Mouse (Mus musculus) forebrain, embryonic 14.5 days (tissue): Measurements from ENCODE around the gene Ttc7. TPM values are rescaled to one million over a fixed set of nuclear protein-coding genes. Genes with fewer than 3 reads are reported as not detected.

Source experiments
- ATAC-seq: fragments of 200-750 bp; cut with Nextera tagmentation; 2 replicates; pipeline ENCODE4 v1.8.0; 2017; ENCODE audit warnings: mild to moderate bottlenecking, moderate library complexity
- DNase-seq: peaks from one replicate; pipeline ENCODE4 v3.0.0-alpha.2; 2015; ENCODE audit warnings: low spot score
- H3K27ac ChIP-seq: fragments of 300-500 bp; sonication (generic); 2 replicates; pipeline ENCODE4 v1.5.1; 2014; ENCODE audit warnings: low read depth, mild to moderate bottlenecking, control low read depth, low read length, moderate library complexity
- H3K27me3 ChIP-seq: fragments of 300-500 bp; sonication (generic); replicated peaks from 2 replicates; pipeline ENCODE4 v1.6.1; 2014; ENCODE audit warnings: low read length, control low read depth, mixed read lengths; ENCODE audit not compliant: control insufficient read depth, insufficient read depth
- H3K36me3 ChIP-seq: fragments of 300-500 bp; sonication (generic); 2 replicates; pipeline ENCODE4 v1.6.1; 2014; ENCODE audit warnings: low read length, control low read depth; ENCODE audit not compliant: control insufficient read depth, insufficient read depth
- H3K4me1 ChIP-seq: fragments of 300-500 bp; sonication (generic); 2 replicates; pipeline ENCODE4 v1.6.1; 2014; ENCODE audit warnings: antibody characterized with exemption, low read length, control low read depth; ENCODE audit not compliant: control insufficient read depth, insufficient read depth
- H3K4me2 ChIP-seq: fragments of 300-500 bp; sonication (generic); 2 replicates; pipeline ENCODE4 v1.6.1; 2014; ENCODE audit warnings: mild to moderate bottlenecking, control low read depth, low read length
- H3K4me3 ChIP-seq: fragments of 300-500 bp; sonication (generic); 2 replicates; pipeline ENCODE4 v1.5.1; 2014; ENCODE audit warnings: low read depth, low read length, control low read depth
- H3K9ac ChIP-seq: fragments of 300-500 bp; sonication (generic); 2 replicates; pipeline ENCODE4 v1.6.1; 2014; ENCODE audit warnings: mild to moderate bottlenecking, low read length, control low read depth, moderate library complexity
- H3K9me3 ChIP-seq: fragments of 300-500 bp; sonication (generic); replicated peaks from 2 replicates; pipeline ENCODE4 v1.6.1; 2016; ENCODE audit warnings: low read length, control low read depth, mixed read lengths; ENCODE audit not compliant: control insufficient read depth
- WGBS: fragments of 180-500 bp; shearing (Covaris S2); extraction: QIAGEN DNeasy Blood & Tissue Kit; methylation state at CpG from one replicate; pipeline ENCODE4 v1.1.7; 2014; 5-methylcytosine and 5-hydroxymethylcytosine counted together
- polyA plus RNA-seq: library from polyadenylated mRNA; unstranded; fragments of >200 nt; fragmentation: Nextera tagmentation; extraction: Ambion mirVana; gene quantifications from 2 replicates; pipeline ENCODE4 v1.2.1, GENCODE M21; 2014

The Ttc7 gene
- polyA plus RNA-seq, 1 experiment from 2014 or later, result 4.8 TPM

DNA sequence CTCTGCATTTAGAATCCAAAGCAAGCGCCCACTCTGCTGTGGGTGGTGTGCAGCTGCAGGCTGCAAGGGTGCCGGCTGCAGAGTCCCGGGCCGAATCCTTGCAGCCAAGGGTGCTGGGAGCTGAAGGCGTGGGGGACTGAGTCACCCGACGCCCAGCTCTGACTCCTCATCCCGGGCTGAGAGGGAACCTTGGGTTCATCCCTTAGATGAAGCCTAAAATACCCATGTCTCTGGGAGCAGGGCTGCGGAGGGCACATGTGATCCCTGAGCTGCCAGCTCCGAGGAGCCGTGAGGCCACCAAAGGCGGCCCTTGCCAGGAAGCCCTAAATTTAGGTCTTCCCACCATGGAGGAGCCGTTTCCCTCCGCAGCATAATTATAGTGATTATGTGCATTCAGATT, 52.5 kb downstream of the Ttc7 start:
- H3K36me3 ChIP-seq, result no peaks in the 10 kb centered on the region
- H3K9ac ChIP-seq, result no peak overlapping the region
- H3K4me3 ChIP-seq, result no peak overlapping the region
- no peak overlapping the region for H3K27ac ChIP-seq
- peaks cover 27% of the 10 kb centered on the region for H3K4me1 ChIP-seq
- no peak for ATAC-seq
- H3K4me2 ChIP-seq, result no peak overlapping the region
- H3K27me3 ChIP-seq, result no peaks in the 10 kb centered on the region
- 91% methylated on average over 14 of the region's 14 CpGs for WGBS
- no peaks in the 10 kb centered on the region for H3K9me3 ChIP-seq
- DNase-seq, result no peak

GRCm38 (mm10) chr17:87335727-87336126, 53.0 kb downstream of the Ttc7 start:
- Histone ChIP-seq H3K9me3 (no peaks in the 10 kb centered on the region), H3K4me3 (no peak overlapping the region), H3K4me2 (no peak overlapping the region), H3K9ac (no peak overlapping the region), H3K27ac (no peak overlapping the region), H3K27me3 (no peaks in the 10 kb centered on the region), H3K36me3 (no peaks in the 10 kb centered on the region), H3K4me1 (peaks cover 21% of the 10 kb centered on the region)
- WGBS, result 79% methylated on average over 2 of the region's 2 CpGs
- DNase-seq (no peak), ATAC-seq (no peak)

DNA sequence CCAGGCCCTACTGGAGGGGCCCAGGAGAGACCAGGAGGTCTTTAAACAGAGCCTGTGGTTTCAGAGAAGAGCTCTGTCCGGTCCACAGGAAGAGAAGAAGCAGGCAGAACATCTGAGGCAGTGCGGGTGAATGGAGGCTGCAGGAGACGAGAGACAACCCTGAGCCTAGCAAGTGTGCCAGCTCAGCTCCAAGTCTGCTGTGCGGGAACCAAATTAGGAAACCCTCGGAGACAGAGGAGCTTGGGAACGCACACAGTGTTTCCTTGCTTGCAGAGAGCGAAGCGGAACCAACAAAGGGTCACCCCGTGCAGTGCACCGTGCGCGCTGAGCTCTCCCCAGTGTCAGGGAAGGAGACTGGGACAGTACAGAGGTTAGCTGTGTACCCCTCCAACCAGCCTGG, 54.2 kb downstream of the Ttc7 start:
- Histone ChIP-seq H3K36me3 (no peaks in the 10 kb centered on the region), H3K9ac (no peak overlapping the region), H3K27me3 (no peaks in the 10 kb centered on the region), H3K9me3 (no peaks in the 10 kb centered on the region), H3K4me1 (peaks cover 9% of the 10 kb centered on the region), H3K27ac (no peak overlapping the region), H3K4me2 (no peak overlapping the region), H3K4me3 (no peak overlapping the region)
- DNase-seq, result no peak
- ATAC-seq, result no peak
- WGBS, result 85% methylated on average over 12 of the region's 12 CpGs

- H3K9ac ChIP-seq, result no peak overlapping the region
- H3K36me3 ChIP-seq, result no peaks in the 10 kb centered on the region
- no peaks in the 10 kb centered on the region for H3K9me3 ChIP-seq
- no peak overlapping the region for H3K27ac ChIP-seq
- H3K27me3 ChIP-seq, result no peaks in the 10 kb centered on the region
- H3K4me1 ChIP-seq, result peaks cover 1% of the 10 kb centered on the region
- ATAC-seq, result no peak
- no peak overlapping the region for H3K4me3 ChIP-seq
- no peak overlapping the region for H3K4me2 ChIP-seq
- 85% methylated on average over 7 of the region's 7 CpGs for WGBS
- DNase-seq, result no peak
These were observed 55.0 kb downstream of the Ttc7 start for GRCm38 (mm10) chr17:87337683-87338082.

DNA sequence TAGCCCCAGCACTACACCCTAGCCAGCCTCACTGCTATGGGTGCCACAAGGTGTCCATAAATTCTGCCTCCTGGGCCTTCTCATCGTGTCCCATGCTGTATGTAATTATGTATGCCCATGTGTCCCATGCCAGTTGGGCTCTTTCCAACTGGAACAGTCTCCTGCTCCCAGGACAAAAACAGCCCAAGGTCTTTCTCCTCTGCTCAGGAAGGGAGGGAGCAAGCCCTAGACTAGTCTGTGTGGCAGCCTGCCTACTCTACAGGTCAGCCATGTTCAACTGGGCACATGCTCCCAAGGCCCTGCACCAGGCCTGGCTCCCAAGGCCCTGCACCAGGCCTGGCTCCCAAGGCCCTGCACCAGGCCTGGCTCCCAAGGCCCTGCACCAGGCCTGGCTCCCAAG, 56.4 kb downstream of the Ttc7 start:
- H3K4me3 ChIP-seq, result no peak overlapping the region
- 82% methylated on average over 1 of the region's 1 CpGs for WGBS
- no peak for DNase-seq

DNA sequence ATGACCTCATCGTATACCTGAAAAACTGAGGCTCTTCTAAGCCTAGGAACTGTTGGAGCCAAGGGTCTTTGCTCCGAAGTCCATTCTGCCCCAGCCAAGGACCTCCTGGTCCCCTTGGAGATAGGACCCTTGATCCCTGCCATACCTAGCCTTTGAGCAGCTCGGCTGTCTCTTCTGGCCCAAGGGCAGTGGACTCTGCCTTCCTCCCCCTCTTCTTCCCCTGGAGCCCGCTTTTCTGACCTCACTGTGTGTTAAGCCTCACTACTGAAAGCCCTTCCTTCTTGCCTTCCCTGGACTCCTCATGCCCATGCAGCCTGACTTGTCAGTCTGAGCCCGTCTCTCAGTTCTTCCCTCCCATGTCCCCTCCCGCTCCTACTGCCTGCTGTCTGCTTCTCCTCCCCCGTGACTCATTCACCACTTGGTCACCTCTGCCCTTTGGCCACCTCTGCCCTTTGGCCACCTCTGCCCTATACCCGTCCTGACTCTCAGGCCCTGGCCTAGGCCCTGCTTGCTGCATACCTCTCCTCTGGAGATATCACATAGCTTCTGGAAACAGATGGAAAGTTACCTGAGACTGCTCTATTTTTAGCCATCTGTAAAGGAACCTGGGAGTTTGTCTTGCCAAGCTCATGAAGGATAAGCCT, 60.5 kb downstream of the Ttc7 start:
- H3K27ac ChIP-seq, result no peak overlapping the region
- no peak overlapping the region for H3K9ac ChIP-seq
- H3K4me1 ChIP-seq, result no peaks in the 10 kb centered on the region
- no peaks in the 10 kb centered on the region for H3K27me3 ChIP-seq
- H3K9me3 ChIP-seq, result no peaks in the 10 kb centered on the region
- no peak overlapping the region for H3K4me3 ChIP-seq
- ATAC-seq (no peak), DNase-seq (no peak)
- H3K36me3 ChIP-seq, result no peaks in the 10 kb centered on the region
- H3K4me2 ChIP-seq, result no peak overlapping the region
- WGBS, result 80% methylated on average over 8 of the region's 8 CpGs

More for the DNA sequence above, 56.4 kb downstream of the Ttc7 start:
- H3K9ac ChIP-seq, result no peak overlapping the region
- no peaks in the 10 kb centered on the region for H3K9me3 ChIP-seq
- H3K4me1 ChIP-seq, result no peaks in the 10 kb centered on the region
- no peaks in the 10 kb centered on the region for H3K36me3 ChIP-seq
- ATAC-seq, result no peak
- H3K4me2 ChIP-seq, result no peak overlapping the region
- no peaks in the 10 kb centered on the region for H3K27me3 ChIP-seq
- no peak overlapping the region for H3K27ac ChIP-seq

DNA sequence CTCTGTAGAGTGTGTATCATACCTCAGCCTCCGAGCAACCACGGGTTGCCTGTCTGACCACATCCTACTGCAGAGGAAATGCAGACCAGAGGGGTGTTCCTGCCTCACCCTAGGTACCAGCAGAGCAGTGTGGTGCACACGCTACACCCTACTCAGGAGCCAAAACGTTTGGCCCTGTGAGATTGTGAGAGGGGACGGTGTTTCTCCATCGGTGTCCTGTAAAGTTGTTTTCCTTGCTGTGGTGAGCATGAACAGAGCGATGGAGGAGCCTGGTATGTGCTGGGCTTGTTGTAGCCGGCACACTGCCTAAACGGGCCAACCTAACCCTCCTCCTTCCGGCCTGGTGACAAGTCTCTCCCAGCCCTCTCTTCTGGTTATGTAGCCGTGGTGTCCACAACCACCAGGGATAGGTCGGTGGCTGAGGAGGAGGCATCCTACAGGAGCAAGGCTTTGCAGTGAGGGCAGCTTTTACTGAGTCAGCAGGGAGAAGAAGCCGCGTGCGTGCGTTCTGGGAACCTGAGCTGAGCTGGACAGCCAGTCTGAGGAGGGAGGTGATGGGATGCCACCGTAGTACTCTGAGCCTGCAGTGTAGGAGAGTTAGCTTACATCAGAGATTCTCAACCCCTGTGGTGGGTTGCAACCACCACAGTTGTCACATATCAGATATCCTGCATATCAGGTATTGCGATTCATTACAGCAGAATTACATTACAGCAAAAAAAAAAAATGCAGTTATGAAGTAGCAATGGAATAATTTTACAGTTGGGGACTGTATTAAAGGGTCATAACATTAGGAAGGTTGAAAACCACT, 62.0 kb downstream of the Ttc7 start:
- no peak for ATAC-seq
- H3K27ac ChIP-seq, result no peak overlapping the region
- H3K36me3 ChIP-seq, result no peaks in the 10 kb centered on the region
- H3K4me1 ChIP-seq, result no peaks in the 10 kb centered on the region
- H3K9ac ChIP-seq, result no peak overlapping the region
- no peaks in the 10 kb centered on the region for H3K9me3 ChIP-seq
- H3K27me3 ChIP-seq, result no peaks in the 10 kb centered on the region
- no peak overlapping the region for H3K4me3 ChIP-seq
- no peak for DNase-seq
- no peak overlapping the region for H3K4me2 ChIP-seq
- WGBS, result 80% methylated on average over 18 of the region's 18 CpGs

DNA sequence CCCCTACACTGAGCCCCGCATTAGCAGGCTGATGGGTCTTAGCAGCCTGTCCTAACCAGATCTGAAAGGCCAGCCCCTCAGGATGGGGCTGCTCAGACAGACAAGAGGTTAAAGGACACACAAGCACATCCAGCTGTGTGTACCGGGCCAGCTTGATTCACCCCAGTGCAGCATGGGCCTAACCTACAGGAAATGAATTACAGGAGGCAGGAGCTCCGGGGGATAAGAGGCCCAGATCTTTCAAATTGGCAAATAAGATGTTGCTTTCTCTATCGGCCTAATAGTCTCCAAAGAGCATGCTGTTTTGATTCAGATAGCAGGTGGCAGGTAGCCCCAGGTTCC, 62.5 kb downstream of the Ttc7 start:
- H3K9ac ChIP-seq, result no peak overlapping the region
- no peak overlapping the region for H3K4me3 ChIP-seq
- no peaks in the 10 kb centered on the region for H3K27me3 ChIP-seq
- 67% methylated on average over 4 of the region's 4 CpGs for WGBS
- H3K4me2 ChIP-seq, result no peak overlapping the region
- H3K4me1 ChIP-seq, result no peaks in the 10 kb centered on the region
- H3K9me3 ChIP-seq, result no peaks in the 10 kb centered on the region
- DNase-seq (no peak), ATAC-seq (no peak)
- H3K27ac ChIP-seq, result no peak overlapping the region
- no peaks in the 10 kb centered on the region for H3K36me3 ChIP-seq

GRCm38 (mm10) chr17:87348353-87348752, 65.7 kb downstream of the Ttc7 start:
- no peaks in the 10 kb centered on the region for H3K9me3 ChIP-seq
- H3K4me3 ChIP-seq, result no peak overlapping the region
- no peak for DNase-seq
- no peak for ATAC-seq
- no peak overlapping the region for H3K27ac ChIP-seq
- 41% methylated on average over 9 of the region's 9 CpGs for WGBS
- H3K4me2 ChIP-seq, result no peak overlapping the region
- H3K9ac ChIP-seq, result no peak overlapping the region
- peaks cover 3% of the 10 kb centered on the region; the same call in 1 of the 2 replicates for H3K4me1 ChIP-seq
- no peaks in the 10 kb centered on the region for H3K27me3 ChIP-seq
- no peaks in the 10 kb centered on the region for H3K36me3 ChIP-seq
